In the genomic region with DNA sequence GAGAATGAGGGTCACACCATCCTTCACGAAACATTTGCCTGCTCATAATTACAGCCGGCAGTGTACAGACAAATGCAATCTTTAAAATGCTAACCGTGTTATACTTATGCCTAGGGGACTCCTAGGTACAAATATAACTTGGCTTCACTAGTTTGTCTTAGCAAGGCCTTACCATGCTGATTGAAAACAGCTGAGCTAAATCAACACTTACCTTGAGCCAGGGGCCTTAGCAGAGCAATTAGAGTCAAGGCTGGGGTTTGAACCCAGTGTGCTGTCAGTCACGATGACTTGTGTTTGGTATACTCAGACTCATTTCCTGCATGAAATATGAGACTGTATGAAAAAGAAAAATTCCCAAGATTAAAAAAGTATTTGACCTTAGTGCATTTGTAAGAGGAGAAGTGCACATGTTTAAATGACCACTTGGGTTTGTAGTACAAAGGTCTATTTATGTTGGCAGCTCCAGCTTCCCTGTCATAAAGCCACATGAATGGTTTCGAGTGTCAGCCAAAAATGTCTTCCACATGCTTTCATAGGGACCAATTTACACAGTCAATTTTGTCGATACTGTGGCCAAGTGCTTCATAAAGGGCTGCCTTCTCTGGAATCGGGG, we compare ENCODE assay signal across 12 mouse cellular contexts.
DNase-seq lines count a peak whose midpoint lies in the region; ATAC-seq and TF ChIP-seq lines count a peak whose summit lies in the region.
"Had no signal": no experiment of that assay in that cellular context is flagged by ENCODE, and none has a peak within 500 bp of the region (broad histone marks: within the 10 kb centered on the region; RNA-seq: fewer than 3 reads in every experiment).

No protein-coding gene starts in this region.

- intact Hi-C loops in gastrocnemius, adult 2 months (cut with DNase I): no loop called here

- H3K4me1 ChIP-seq in embryonic facial prominence, embryonic 15.5 days: peaks cover 4% of the 10 kb centered on the region
- peaks cover 3% of the 10 kb centered on the region; the same call in 1 of the 2 replicates for H3K4me1 ChIP-seq in limb, embryonic 12.5 days (replicated peaks)

- H3K9ac ChIP-seq in embryonic facial prominence, embryonic 15.5 days: no peak overlapping the region
- H3K9ac ChIP-seq in limb, embryonic 12.5 days (replicated peaks): no peak overlapping the region

- peak; percentile 10 for DNase-seq in gastrocnemius, adult 2 months
- no peak for DNase-seq in gastrocnemius, adult 18-20 months (ENCODE audit: low spot score)
- DNase-seq in Muller cell, postnatal 12 days (ENCODE audit: inconsistent ontology term): peak; percentile 95
- no peak for DNase-seq in frontal cortex, postnatal 10 days (ENCODE audit: low spot score in 2 of 2)
- no peak for DNase-seq in cerebellum, adult 9-11 months
- DNase-seq in spleen, adult 12 weeks (ENCODE audit: low spot score): no peak
- DNase-seq: gastrocnemius, postnatal 25 days; heart, postnatal 36 days; right cerebral cortex, postnatal 14 days had no signal

- peak; percentile 89 for ATAC-seq in embryonic facial prominence, embryonic 15.5 days (ENCODE audit: insufficient number of reproducible peaks, low FRiP score, low TSS enrichment, low read depth)
- peak; percentile 97 for ATAC-seq in limb, embryonic 12.5 days (ENCODE audit: insufficient number of reproducible peaks, insufficient read depth, low FRiP score, low TSS enrichment, low read depth)

- no peak overlapping the region for H3K27ac ChIP-seq in gastrocnemius, adult 2 months
- H3K27ac ChIP-seq in embryonic facial prominence, embryonic 15.5 days (replicated peaks): no peak overlapping the region
- 0 out of 2 replicates have a peak overlapping the region, but pooled peaks have one; percentile 66 for H3K27ac ChIP-seq in limb, embryonic 12.5 days
- H3K27ac ChIP-seq: stomach, postnatal 0 days had no signal

- H3K36me3 ChIP-seq in embryonic facial prominence, embryonic 15.5 days: no peaks in the 10 kb centered on the region
- H3K36me3 ChIP-seq in limb, embryonic 12.5 days: no peaks in the 10 kb centered on the region

- H3K27me3 ChIP-seq in embryonic facial prominence, embryonic 15.5 days: no peaks in the 10 kb centered on the region
- no peaks in the 10 kb centered on the region for H3K27me3 ChIP-seq in limb, embryonic 12.5 days

- H3K9me3 ChIP-seq in embryonic facial prominence, embryonic 15.5 days (replicated peaks): no peaks in the 10 kb centered on the region
- H3K9me3 ChIP-seq in limb, embryonic 12.5 days: no peaks in the 10 kb centered on the region

- 18% methylated on average over 7 of the region's 7 CpGs for WGBS in embryonic facial prominence, embryonic 15.5 days
- 17% methylated on average over 7 of the region's 7 CpGs for WGBS in limb, embryonic 12.5 days

- H3K4me2 ChIP-seq in embryonic facial prominence, embryonic 15.5 days (replicated peaks): no peak overlapping the region
- no peak overlapping the region for H3K4me2 ChIP-seq in limb, embryonic 12.5 days

- TF ChIP-seq CTCF in gastrocnemius, adult 2 months (IDR thresholded peaks at IDR 0.05): no peak

- H3K4me3 ChIP-seq in gastrocnemius, adult 2 months: no peak overlapping the region
- no peak overlapping the region for H3K4me3 ChIP-seq in embryonic facial prominence, embryonic 15.5 days (replicated peaks)
- no peak overlapping the region for H3K4me3 ChIP-seq in limb, embryonic 12.5 days (replicated peaks)

Comparison
In these comparisons a context has a peak if more than half of its experiments do, and no peak if none do; other contexts are left out.
1. DNase-seq: peak in gastrocnemius, adult 2 months (single experiment) and Muller cell, postnatal 12 days (single experiment); none in gastrocnemius, adult 18-20 months (single experiment), frontal cortex, postnatal 10 days (0 of 2), cerebellum, adult 9-11 months (single experiment) and spleen, adult 12 weeks (single experiment).